Mouse (Mus musculus): ENCODE results near the gene Olfr63. TPM values are rescaled to one million over a fixed set of nuclear protein-coding genes. Genes with fewer than 3 reads are reported as not detected.
A peak's percentile ranks its signal among the peaks of the same experiment; 100 is the strongest.
"Not testable (repeated sequence)": the region's sequence is repeated elsewhere in the genome, so short reads cannot be mapped to it uniquely, and the experiment has no call there.

Olfr63 gene
- 0.03 and 0.05 TPM in 2 replicates for polyA plus RNA-seq (2015; fragmentation: Nextera tagmentation; extraction: Ambion mirVana)

DNA sequence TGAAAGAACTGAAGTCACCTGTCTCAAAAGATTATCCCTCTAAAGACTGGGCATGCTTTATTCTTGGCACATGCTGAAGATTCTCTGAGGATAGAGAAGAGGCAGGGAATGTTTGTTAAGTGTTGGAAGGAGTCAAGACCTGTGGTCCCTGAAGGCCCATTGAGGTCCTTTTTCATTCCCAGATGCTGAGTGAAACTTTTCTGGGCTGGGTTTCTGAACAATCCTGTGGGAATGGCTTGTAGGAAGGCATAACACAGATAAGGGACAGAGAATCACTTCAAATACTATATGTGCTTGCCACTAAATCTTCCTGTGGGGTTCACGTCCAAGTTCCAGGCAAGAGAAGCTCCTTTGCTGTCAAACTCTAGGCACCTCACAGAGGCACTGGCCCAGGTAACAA is at the start of gene Olfr63:
Gene Olfr63, plus strand, starts transcription at position 301 of the 400 bp plus-strand sequence.
- Histone ChIP-seq H3K4me2 (no peak within 1 kb of the TSS), H3K4me1 (replicated peaks) (no peaks in the 10 kb centered on the region), H3K9me3 (no peaks in the 10 kb centered on the region), H3K27me3 (peaks cover 7% of the 10 kb centered on the region; the same call in 1 of the 2 replicates), H3K27ac (replicated peaks) (no peak within 1 kb of the TSS), H3K9ac (no peak within 1 kb of the TSS), H3K36me3 (no peaks in the 10 kb centered on the region), H3K4me3 (no peak within 1 kb of the TSS)
- ATAC-seq (ENCODE audit: low FRiP score, low read depth) = no peak
- WGBS = 74% methylated on average over 1 of the region's 1 CpGs

- H3K4me3 ChIP-seq = no peak within 1 kb of the TSS
- H3K27ac ChIP-seq (replicated peaks) = no peak within 1 kb of the TSS
- peaks cover 14% of the 10 kb centered on the region for H3K9me3 ChIP-seq
- H3K9ac ChIP-seq = no peak within 1 kb of the TSS
- H3K4me1 ChIP-seq (replicated peaks) = no peaks in the 10 kb centered on the region
- H3K27me3 ChIP-seq = no peaks in the 10 kb centered on the region
- no peak within 1 kb of the TSS for H3K4me2 ChIP-seq
- no peak for ATAC-seq (ENCODE audit: low FRiP score, low read depth)
- H3K36me3 ChIP-seq = no peaks in the 10 kb centered on the region
- 93% methylated on average over 2 of the region's 2 CpGs for WGBS
Measured at GRCm38 (mm10) chr17:33221590-33221989, 42.9 kb upstream of the Olfr63 start, which contains the start of gene Olfr1564. Gene Olfr1564, minus strand, starts transcription at chr17:33221690.

GRCm38 (mm10) chr17:33236646-33237045 is 27.8 kb upstream of the Olfr63 start:
- not testable (repeated sequence) for H3K9me3 ChIP-seq; ATAC-seq (ENCODE audit: low FRiP score, low read depth); H3K4me2 ChIP-seq; H3K9ac ChIP-seq; H3K27me3 ChIP-seq; H3K4me1 ChIP-seq (replicated peaks); H3K4me3 ChIP-seq; H3K27ac ChIP-seq (replicated peaks)
- WGBS = 98% methylated on average over 1 of the region's 1 CpGs
- H3K36me3 ChIP-seq = peaks cover 31% of the 10 kb centered on the region

DNA sequence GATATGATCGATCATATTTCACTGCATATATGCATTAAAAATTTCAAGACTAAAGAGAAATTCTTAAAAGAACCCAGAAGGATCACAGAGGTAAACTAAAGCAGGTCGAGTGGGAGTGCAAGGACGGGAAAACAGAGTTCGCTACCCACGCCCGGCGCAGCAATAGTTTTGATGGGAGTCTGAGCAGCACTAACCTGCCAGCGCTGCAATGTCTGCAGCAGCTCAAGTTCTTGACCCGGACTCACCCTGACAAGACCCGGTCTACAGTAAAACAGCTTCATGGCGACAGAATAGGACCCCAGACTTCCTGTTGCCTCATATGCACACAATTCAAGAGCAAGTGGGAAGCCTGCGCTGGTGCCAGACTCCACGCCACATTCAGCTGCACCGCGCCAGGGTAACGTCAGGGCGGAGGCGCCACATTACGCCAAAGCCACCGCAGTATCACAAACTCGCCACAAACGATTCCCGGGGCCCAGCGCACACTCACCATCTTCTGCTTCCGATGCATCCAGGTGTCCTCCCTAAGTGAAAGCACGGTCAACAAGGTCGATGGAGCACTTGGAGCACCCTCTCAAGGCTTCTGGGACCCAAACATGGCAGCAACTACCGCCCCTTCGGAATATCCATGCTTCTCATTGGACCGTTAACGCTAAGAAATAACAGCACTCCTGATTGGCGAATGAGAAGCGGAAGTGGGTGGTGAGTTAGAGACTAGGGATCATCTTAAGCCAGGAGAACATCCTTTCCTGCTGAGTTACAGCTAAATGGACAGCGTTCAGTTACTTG is 9.8 kb upstream of the Olfr63 start, which contains the start of gene Zfp955a:
Gene Zfp955a, minus strand, starts transcription at position 616 of the 789 bp plus-strand sequence.
- not testable (repeated sequence) for H3K9me3 ChIP-seq; H3K27ac ChIP-seq (replicated peaks); H3K36me3 ChIP-seq; H3K9ac ChIP-seq; H3K27me3 ChIP-seq; H3K4me1 ChIP-seq (replicated peaks)
- H3K4me3 ChIP-seq = peak within 1 kb of the TSS; percentile 10; the same call in 1 of the 2 replicates
- ATAC-seq (ENCODE audit: low FRiP score, low read depth) = peak; percentile 100
- peak within 1 kb of the TSS; percentile 27; the same call in 1 of the 2 replicates for H3K4me2 ChIP-seq
- 18% methylated on average over 1 of the region's 34 CpGs for WGBS

- not testable (repeated sequence) for H3K4me2 ChIP-seq; H3K9ac ChIP-seq; H3K27me3 ChIP-seq; H3K4me3 ChIP-seq; H3K36me3 ChIP-seq; H3K9me3 ChIP-seq; H3K27ac ChIP-seq (replicated peaks); H3K4me1 ChIP-seq (replicated peaks)
- no CpG with 5 or more reads among the region's 2 CpGs for WGBS
- ATAC-seq (ENCODE audit: low FRiP score, low read depth) = peak; percentile 67; the same call in 1 of the 2 replicates
Measured at GRCm38 (mm10) chr17:33255319-33255657, 9.2 kb upstream of the Olfr63 start.

DNA sequence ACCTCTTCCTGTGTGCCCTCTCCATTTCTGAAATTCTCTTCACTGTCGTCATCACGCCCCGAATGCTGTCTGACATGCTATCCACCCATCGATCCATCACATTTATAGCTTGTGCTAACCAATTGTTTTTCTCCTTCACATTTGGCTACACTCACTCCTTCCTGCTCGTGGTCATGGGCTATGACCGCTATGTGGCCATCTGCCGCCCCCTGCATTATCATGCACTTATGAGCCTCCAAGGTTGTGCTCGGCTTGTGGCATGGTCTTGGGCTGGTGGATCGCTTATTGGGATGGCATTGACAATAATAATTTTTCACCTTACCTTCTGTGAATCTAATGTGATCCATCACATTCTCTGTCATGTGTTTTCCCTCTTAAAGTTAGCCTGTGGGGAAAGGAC is 4.4 kb downstream of the Olfr63 start:
- no peak overlapping the region for H3K27ac ChIP-seq (replicated peaks)
- no peaks in the 10 kb centered on the region for H3K36me3 ChIP-seq
- H3K4me3 ChIP-seq = no peak overlapping the region
- WGBS = 90% methylated on average over 9 of the region's 9 CpGs
- no peak overlapping the region for H3K9ac ChIP-seq
- H3K27me3 ChIP-seq = peaks cover 7% of the 10 kb centered on the region; the same call in 1 of the 2 replicates
- ATAC-seq (ENCODE audit: low FRiP score, low read depth) = no peak
- no peaks in the 10 kb centered on the region for H3K4me1 ChIP-seq (replicated peaks)
- no peak overlapping the region for H3K4me2 ChIP-seq
- no peaks in the 10 kb centered on the region for H3K9me3 ChIP-seq

GRCm38 (mm10) chr17:33289039-33289875 is 24.8 kb downstream of the Olfr63 start, which contains the start of gene Zfp955b:
Gene Zfp955b, plus strand, starts transcription at chr17:33289544.
- H3K36me3 ChIP-seq; H3K9ac ChIP-seq; H3K9me3 ChIP-seq; H3K27me3 ChIP-seq; H3K27ac ChIP-seq (replicated peaks); H3K4me1 ChIP-seq (replicated peaks): not testable (repeated sequence)
- no CpG with 5 or more reads among the region's 25 CpGs for WGBS
- peak; percentile 99 for ATAC-seq (ENCODE audit: low FRiP score, low read depth)
- peak within 1 kb of the TSS; percentile 15; the same call in 1 of the 2 replicates for H3K4me3 ChIP-seq
- peak within 1 kb of the TSS; percentile 37 for H3K4me2 ChIP-seq

DNA sequence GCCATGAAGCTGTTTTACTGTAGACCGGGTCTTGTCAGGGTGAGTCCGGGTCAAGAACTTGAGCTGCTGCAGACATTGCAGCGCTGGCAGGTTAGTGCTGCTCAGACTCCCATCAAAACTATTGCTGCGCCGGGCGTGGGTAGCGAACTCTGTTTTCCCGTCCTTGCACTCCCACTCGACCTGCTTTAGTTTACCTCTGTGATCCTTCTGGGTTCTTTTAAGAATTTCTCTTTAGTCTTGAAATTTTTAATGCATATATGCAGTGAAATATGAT is 25.3 kb downstream of the Olfr63 start:
- H3K4me2 ChIP-seq = peak overlapping the region; percentile 37; the same call in 1 of the 2 replicates
- not testable (repeated sequence) for H3K9me3 ChIP-seq; H3K27me3 ChIP-seq; H3K4me1 ChIP-seq (replicated peaks); H3K36me3 ChIP-seq; H3K27ac ChIP-seq (replicated peaks); H3K9ac ChIP-seq
- peak overlapping the region; percentile 15; the same call in 1 of the 2 replicates for H3K4me3 ChIP-seq
- peak; percentile 39; the same call in 1 of the 2 replicates for ATAC-seq (ENCODE audit: low FRiP score, low read depth)
- WGBS = no CpG with 5 or more reads among the region's 9 CpGs

Other genes starting within 250 kb of the Olfr63 start
- 23.9 and 26.1 TPM in 2 replicates for gene Zfp763, start 231.3 kb upstream of the Olfr63 start, polyA plus RNA-seq (2015; fragmentation: Nextera tagmentation; extraction: Ambion mirVana)
- gene 4921501E09Rik, start 196.6 kb upstream of the Olfr63 start, polyA plus RNA-seq (2015; fragmentation: Nextera tagmentation; extraction: Ambion mirVana) = not detected in 2 replicates
- 19.1 and 23.9 TPM in 2 replicates for gene Zfp563, start 175.4 kb upstream of the Olfr63 start, polyA plus RNA-seq (2015; fragmentation: Nextera tagmentation; extraction: Ambion mirVana)
- 0.45 and 0.49 TPM in 2 replicates for gene Morc2b, start 125.0 kb upstream of the Olfr63 start, polyA plus RNA-seq (2015; fragmentation: Nextera tagmentation; extraction: Ambion mirVana)
- gene Olfr55, start 96.2 kb upstream of the Olfr63 start, polyA plus RNA-seq (2015; fragmentation: Nextera tagmentation; extraction: Ambion mirVana) = not detected in 2 replicates
- gene Olfr239, start 73.4 kb upstream of the Olfr63 start, polyA plus RNA-seq (2015; fragmentation: Nextera tagmentation; extraction: Ambion mirVana) = not detected in 2 replicates
- 0.04 TPM in 2 replicates for gene Olfr1564, start 43.0 kb upstream of the Olfr63 start, polyA plus RNA-seq (2015; fragmentation: Nextera tagmentation; extraction: Ambion mirVana)
- gene Zfp955a, start 9.5 kb upstream of the Olfr63 start, polyA plus RNA-seq (2015; fragmentation: Nextera tagmentation; extraction: Ambion mirVana) = 22.3 and 22.4 TPM in 2 replicates
- gene Zfp955b, start 24.9 kb downstream of the Olfr63 start, polyA plus RNA-seq (2015; fragmentation: Nextera tagmentation; extraction: Ambion mirVana) = 18.6 and 19.5 TPM in 2 replicates
- gene Zfp81, start 94.2 kb downstream of the Olfr63 start, polyA plus RNA-seq (2015; fragmentation: Nextera tagmentation; extraction: Ambion mirVana) = 13.1 and 13.7 TPM in 2 replicates
- 12.7 and 13.0 TPM in 2 replicates for gene Zfp101, start 130.0 kb downstream of the Olfr63 start, polyA plus RNA-seq (2015; fragmentation: Nextera tagmentation; extraction: Ambion mirVana)
- gene Actl9, start 168.2 kb downstream of the Olfr63 start, polyA plus RNA-seq (2015; fragmentation: Nextera tagmentation; extraction: Ambion mirVana) = not detected in 2 replicates